Mouse (Mus musculus): ENCODE data around the gene Smg1. TPM values are rescaled to one million over a fixed set of nuclear protein-coding genes. Genes with fewer than 3 reads are reported as not detected.

Gene Smg1
- polyA plus RNA-seq, 1 experiment from 2014 or later = 22.4 TPM

- Histone ChIP-seq H3K9ac (ENCODE audit: low read length) (no peak overlapping the region), H3K4me3 (ENCODE audit: low read depth, low read length) (no peak overlapping the region), H3K27me3 (ENCODE audit: control insufficient read depth, insufficient read depth, low read length) (no peaks in the 10 kb centered on the region), H3K36me3 (ENCODE audit: control insufficient read depth, insufficient read depth, low read length) (no peaks in the 10 kb centered on the region), H3K27ac (ENCODE audit: low read depth, low read length) (no peak overlapping the region), H3K9me3 (ENCODE audit: control insufficient read depth, low read length) (no peaks in the 10 kb centered on the region), H3K4me1 (replicated peaks; ENCODE audit: control insufficient read depth, insufficient read depth, low read length) (no peaks in the 10 kb centered on the region), H3K4me2 (ENCODE audit: low read depth, low read length, severe bottlenecking) (no peak overlapping the region)
- WGBS = 75% methylated on average over 7 of the region's 7 CpGs
- peak; percentile 33 for DNase-seq (ENCODE audit: low spot score)
- no peak for ATAC-seq (replicated peaks; ENCODE audit: low FRiP score)
Measured at GRCm38 (mm10) chr7:118274169-118274568, 30.7 kb upstream of the Smg1 start.

GRCm38 (mm10) chr7:118266099-118266498 is 22.6 kb upstream of the Smg1 start:
- no peak overlapping the region for H3K4me3 ChIP-seq (ENCODE audit: low read depth, low read length)
- no peak for ATAC-seq (replicated peaks; ENCODE audit: low FRiP score)

GRCm38 (mm10) chr7:118263606-118264005 is 20.1 kb upstream of the Smg1 start:
- Histone ChIP-seq H3K4me3 (ENCODE audit: low read depth, low read length) (no peak overlapping the region), H3K4me2 (ENCODE audit: low read depth, low read length, severe bottlenecking) (no peak overlapping the region), H3K36me3 (ENCODE audit: control insufficient read depth, insufficient read depth, low read length) (no peaks in the 10 kb centered on the region), H3K27ac (ENCODE audit: low read depth, low read length) (no peak overlapping the region), H3K4me1 (replicated peaks; ENCODE audit: control insufficient read depth, insufficient read depth, low read length) (no peaks in the 10 kb centered on the region), H3K9me3 (ENCODE audit: control insufficient read depth, low read length) (no peaks in the 10 kb centered on the region), H3K27me3 (ENCODE audit: control insufficient read depth, insufficient read depth, low read length) (no peaks in the 10 kb centered on the region), H3K9ac (ENCODE audit: low read length) (no peak overlapping the region)
- 82% methylated on average over 1 of the region's 1 CpGs for WGBS
- no peak for DNase-seq (ENCODE audit: low spot score)
- ATAC-seq (replicated peaks; ENCODE audit: low FRiP score) = no peak

More at GRCm38 (mm10) chr7:118266099-118266498, 22.6 kb upstream of the Smg1 start:
- H3K4me1 ChIP-seq (replicated peaks; ENCODE audit: control insufficient read depth, insufficient read depth, low read length) = no peaks in the 10 kb centered on the region
- H3K27ac ChIP-seq (ENCODE audit: low read depth, low read length) = no peak overlapping the region
- no peak for DNase-seq (ENCODE audit: low spot score)
- H3K4me2 ChIP-seq (ENCODE audit: low read depth, low read length, severe bottlenecking) = no peak overlapping the region
- 88% methylated on average over 6 of the region's 6 CpGs for WGBS
- H3K27me3 ChIP-seq (ENCODE audit: control insufficient read depth, insufficient read depth, low read length) = no peaks in the 10 kb centered on the region
- no peak overlapping the region for H3K9ac ChIP-seq (ENCODE audit: low read length)
- H3K36me3 ChIP-seq (ENCODE audit: control insufficient read depth, insufficient read depth, low read length) = no peaks in the 10 kb centered on the region
- H3K9me3 ChIP-seq (ENCODE audit: control insufficient read depth, low read length) = no peaks in the 10 kb centered on the region

- Histone ChIP-seq H3K9ac (ENCODE audit: low read length) (no peak overlapping the region), H3K4me1 (replicated peaks; ENCODE audit: control insufficient read depth, insufficient read depth, low read length) (no peaks in the 10 kb centered on the region), H3K27ac (ENCODE audit: low read depth, low read length) (no peak overlapping the region), H3K36me3 (ENCODE audit: control insufficient read depth, insufficient read depth, low read length) (no peaks in the 10 kb centered on the region), H3K9me3 (ENCODE audit: control insufficient read depth, low read length) (no peaks in the 10 kb centered on the region), H3K4me3 (ENCODE audit: low read depth, low read length) (no peak overlapping the region), H3K27me3 (ENCODE audit: control insufficient read depth, insufficient read depth, low read length) (no peaks in the 10 kb centered on the region), H3K4me2 (ENCODE audit: low read depth, low read length, severe bottlenecking) (no peak overlapping the region)
- ATAC-seq (replicated peaks; ENCODE audit: low FRiP score) = no peak
- peak; percentile 14 for DNase-seq (ENCODE audit: low spot score)
- WGBS = 84% methylated on average over 5 of the region's 5 CpGs
Measured at GRCm38 (mm10) chr7:118262409-118262808, 18.9 kb upstream of the Smg1 start.

- Histone ChIP-seq H3K4me1 (replicated peaks; ENCODE audit: control insufficient read depth, insufficient read depth, low read length) (no peaks in the 10 kb centered on the region), H3K9ac (ENCODE audit: low read length) (no peak overlapping the region), H3K27me3 (ENCODE audit: control insufficient read depth, insufficient read depth, low read length) (no peaks in the 10 kb centered on the region), H3K36me3 (ENCODE audit: control insufficient read depth, insufficient read depth, low read length) (no peaks in the 10 kb centered on the region), H3K27ac (ENCODE audit: low read depth, low read length) (no peak overlapping the region), H3K4me3 (ENCODE audit: low read depth, low read length) (no peak overlapping the region), H3K9me3 (ENCODE audit: control insufficient read depth, low read length) (no peaks in the 10 kb centered on the region), H3K4me2 (ENCODE audit: low read depth, low read length, severe bottlenecking) (no peak overlapping the region)
- 87% methylated on average over 7 of the region's 7 CpGs for WGBS
- no peak for DNase-seq (ENCODE audit: low spot score)
- no peak for ATAC-seq (replicated peaks; ENCODE audit: low FRiP score)
Measured at GRCm38 (mm10) chr7:118259676-118260305, 16.3 kb upstream of the Smg1 start.

GRCm38 (mm10) chr7:118258451-118258850 is 15.0 kb upstream of the Smg1 start:
- Histone ChIP-seq H3K9me3 (ENCODE audit: control insufficient read depth, low read length) (no peaks in the 10 kb centered on the region), H3K4me3 (ENCODE audit: low read depth, low read length) (no peak overlapping the region), H3K27ac (ENCODE audit: low read depth, low read length) (no peak overlapping the region), H3K9ac (ENCODE audit: low read length) (no peak overlapping the region), H3K36me3 (ENCODE audit: control insufficient read depth, insufficient read depth, low read length) (no peaks in the 10 kb centered on the region), H3K27me3 (ENCODE audit: control insufficient read depth, insufficient read depth, low read length) (no peaks in the 10 kb centered on the region), H3K4me1 (replicated peaks; ENCODE audit: control insufficient read depth, insufficient read depth, low read length) (no peaks in the 10 kb centered on the region), H3K4me2 (ENCODE audit: low read depth, low read length, severe bottlenecking) (no peak overlapping the region)
- DNase-seq (ENCODE audit: low spot score) = no peak
- ATAC-seq (replicated peaks; ENCODE audit: low FRiP score) = no peak

GRCm38 (mm10) chr7:118256740-118257139 is 13.3 kb upstream of the Smg1 start:
- no peaks in the 10 kb centered on the region for H3K27me3 ChIP-seq (ENCODE audit: control insufficient read depth, insufficient read depth, low read length)
- no peak overlapping the region for H3K9ac ChIP-seq (ENCODE audit: low read length)
- H3K9me3 ChIP-seq (ENCODE audit: control insufficient read depth, low read length) = no peaks in the 10 kb centered on the region
- ATAC-seq (replicated peaks; ENCODE audit: low FRiP score) (no peak), DNase-seq (ENCODE audit: low spot score) (no peak)
- H3K27ac ChIP-seq (ENCODE audit: low read depth, low read length) = no peak overlapping the region
- H3K36me3 ChIP-seq (ENCODE audit: control insufficient read depth, insufficient read depth, low read length) = no peaks in the 10 kb centered on the region
- no peaks in the 10 kb centered on the region for H3K4me1 ChIP-seq (replicated peaks; ENCODE audit: control insufficient read depth, insufficient read depth, low read length)
- no peak overlapping the region for H3K4me2 ChIP-seq (ENCODE audit: low read depth, low read length, severe bottlenecking)
- H3K4me3 ChIP-seq (ENCODE audit: low read depth, low read length) = no peak overlapping the region
- WGBS = 90% methylated on average over 6 of the region's 6 CpGs

GRCm38 (mm10) chr7:118254460-118254859 is 11.0 kb upstream of the Smg1 start:
- 68% methylated on average over 8 of the region's 8 CpGs for WGBS
- no peaks in the 10 kb centered on the region for H3K9me3 ChIP-seq (ENCODE audit: control insufficient read depth, low read length)
- H3K4me3 ChIP-seq (ENCODE audit: low read depth, low read length) = no peak overlapping the region
- no peak overlapping the region for H3K27ac ChIP-seq (ENCODE audit: low read depth, low read length)
- H3K4me1 ChIP-seq (replicated peaks; ENCODE audit: control insufficient read depth, insufficient read depth, low read length) = no peaks in the 10 kb centered on the region
- no peaks in the 10 kb centered on the region for H3K27me3 ChIP-seq (ENCODE audit: control insufficient read depth, insufficient read depth, low read length)
- ATAC-seq (replicated peaks; ENCODE audit: low FRiP score) (no peak), DNase-seq (ENCODE audit: low spot score) (no peak)
- no peak overlapping the region for H3K4me2 ChIP-seq (ENCODE audit: low read depth, low read length, severe bottlenecking)
- H3K36me3 ChIP-seq (ENCODE audit: control insufficient read depth, insufficient read depth, low read length) = no peaks in the 10 kb centered on the region
- H3K9ac ChIP-seq (ENCODE audit: low read length) = no peak overlapping the region

GRCm38 (mm10) chr7:118254015-118254414 is 10.5 kb upstream of the Smg1 start:
- H3K9me3 ChIP-seq (ENCODE audit: control insufficient read depth, low read length) = no peaks in the 10 kb centered on the region
- H3K27me3 ChIP-seq (ENCODE audit: control insufficient read depth, insufficient read depth, low read length) = no peaks in the 10 kb centered on the region
- no peaks in the 10 kb centered on the region for H3K36me3 ChIP-seq (ENCODE audit: control insufficient read depth, insufficient read depth, low read length)
- WGBS = 77% methylated on average over 4 of the region's 4 CpGs
- no peak overlapping the region for H3K4me2 ChIP-seq (ENCODE audit: low read depth, low read length, severe bottlenecking)
- no peaks in the 10 kb centered on the region for H3K4me1 ChIP-seq (replicated peaks; ENCODE audit: control insufficient read depth, insufficient read depth, low read length)
- no peak overlapping the region for H3K9ac ChIP-seq (ENCODE audit: low read length)
- ATAC-seq (replicated peaks; ENCODE audit: low FRiP score) = no peak
- no peak for DNase-seq (ENCODE audit: low spot score)
- H3K27ac ChIP-seq (ENCODE audit: low read depth, low read length) = no peak overlapping the region
- no peak overlapping the region for H3K4me3 ChIP-seq (ENCODE audit: low read depth, low read length)

All from forebrain, embryonic 11.5 days (tissue).